Mouse (Mus musculus) embryonic fibroblast, embryonic 13.5 days (primary cell): ENCODE data around the gene Gm4969.

Source experiments
- CTCF ChIP-seq: IDR thresholded peaks from 2 replicates; pipeline ENCODE4 v1.5.1; 2011; ENCODE audit warnings: mild to moderate bottlenecking, control low read depth, low read length, moderate library complexity, borderline replicate concordance; ENCODE audit not compliant: insufficient read depth
- POLR2A ChIP-seq: IDR thresholded peaks from 2 replicates; pipeline ENCODE4 v1.6.1; 2011; ENCODE audit warnings: low read depth, mild to moderate bottlenecking, control low read depth, low read length, moderate library complexity

- TF ChIP-seq CTCF (no peak), POLR2A (no peak)
These were observed 44.8 kb upstream of the Gm4969 start for GRCm38 (mm10) chr7:19162928-19163327.
